ENCODE assay signal across 23 mouse cellular contexts in the genomic region with DNA sequence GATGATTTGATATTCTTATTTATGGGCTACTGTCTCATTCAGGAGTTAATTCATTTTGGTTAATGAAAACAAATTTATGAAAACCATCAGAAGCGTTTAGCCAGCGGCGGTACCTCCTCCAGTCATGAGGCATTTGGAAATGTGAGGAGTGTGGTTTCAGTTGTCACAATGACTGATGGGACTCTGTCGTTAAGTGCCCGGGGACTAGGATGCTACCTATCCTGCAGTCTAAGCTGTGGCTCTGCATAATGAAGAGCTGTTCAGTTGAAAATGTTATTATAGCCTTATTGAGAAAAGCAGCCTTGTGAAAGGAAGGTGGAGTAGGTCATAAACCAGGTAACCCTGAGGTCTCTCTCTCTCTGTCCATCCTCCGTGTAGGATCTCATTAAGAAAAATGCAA.
"Had no signal": no experiment of that assay in that cellular context is flagged by ENCODE, and none has a peak within 500 bp of the region (broad histone marks: within the 10 kb centered on the region; RNA-seq: fewer than 3 reads in every experiment).

No protein-coding gene starts in this region.

- H3K4me2 ChIP-seq: kidney, embryonic 15.5 days; limb, embryonic 13.5 days; liver, embryonic 12.5 days; liver, embryonic 15.5 days; midbrain, embryonic 12.5 days had no signal

- DNase-seq: kidney, adult 11 months; kidney, adult 8-10 months; kidney, postnatal 10 days; kidney, postnatal 36 days; liver; lung, adult 18-20 months; lung, postnatal 14 days; lung, postnatal 4 days; right cerebral cortex, adult 18-20 months; right cerebral cortex, postnatal 14 days; right cerebral cortex, postnatal 4 days; thymus, adult 2 months; thymus, postnatal 14 days; thymus, postnatal 4 days had no signal

- H3K4me3 ChIP-seq: kidney, embryonic 15.5 days; limb, embryonic 10.5 days; limb, embryonic 13.5 days; liver, embryonic 12.5 days; liver, embryonic 15.5 days; lung, embryonic 15.5 days; midbrain, embryonic 12.5 days; myocyte had no signal

- H3K4me1 ChIP-seq: kidney, embryonic 15.5 days; limb, embryonic 10.5 days; limb, embryonic 13.5 days; liver, embryonic 12.5 days; liver, embryonic 15.5 days; lung, embryonic 15.5 days had no signal

- ATAC-seq: liver, embryonic 12.5 days had no signal

- H3K27ac ChIP-seq: kidney, embryonic 15.5 days; limb, embryonic 10.5 days; limb, embryonic 13.5 days; liver, embryonic 12.5 days; liver, embryonic 15.5 days; lung, embryonic 15.5 days; midbrain, embryonic 12.5 days; stomach, postnatal 0 days had no signal

- H3K9me3 ChIP-seq: kidney, embryonic 15.5 days; limb, embryonic 10.5 days; limb, embryonic 13.5 days; liver, embryonic 12.5 days; liver, embryonic 15.5 days; lung, embryonic 15.5 days; midbrain, embryonic 12.5 days had no signal

- H3K9ac ChIP-seq: kidney, embryonic 15.5 days; limb, embryonic 13.5 days; liver, embryonic 12.5 days; liver, embryonic 15.5 days; lung, embryonic 15.5 days; midbrain, embryonic 12.5 days had no signal

- H3K27me3 ChIP-seq: limb, embryonic 13.5 days; liver, embryonic 12.5 days; liver, embryonic 15.5 days; lung, embryonic 15.5 days; midbrain, embryonic 12.5 days had no signal

- H3K36me3 ChIP-seq: kidney, embryonic 15.5 days; limb, embryonic 10.5 days; limb, embryonic 13.5 days; liver, embryonic 12.5 days; liver, embryonic 15.5 days; lung, embryonic 15.5 days; midbrain, embryonic 12.5 days had no signal
